Mouse (Mus musculus) bone marrow macrophage, adult 2 months (primary cell): ENCODE data around the gene Klhl33.
"Not testable (repeated sequence)": the region's sequence is repeated elsewhere in the genome, so short reads cannot be mapped to it uniquely, and the experiment has no call there.

ENCODE experiments used
- CTCF ChIP-seq: IDR thresholded peaks from 2 replicates; pipeline ENCODE4 v1.5.1; 2012; ENCODE audit warnings: low read depth, mild to moderate bottlenecking, low read length, moderate library complexity
- POLR2A ChIP-seq: IDR thresholded peaks from 2 replicates; pipeline ENCODE4 v1.6.1; 2012; ENCODE audit warnings: mild to moderate bottlenecking, low read depth, low read length, borderline replicate concordance

DNA sequence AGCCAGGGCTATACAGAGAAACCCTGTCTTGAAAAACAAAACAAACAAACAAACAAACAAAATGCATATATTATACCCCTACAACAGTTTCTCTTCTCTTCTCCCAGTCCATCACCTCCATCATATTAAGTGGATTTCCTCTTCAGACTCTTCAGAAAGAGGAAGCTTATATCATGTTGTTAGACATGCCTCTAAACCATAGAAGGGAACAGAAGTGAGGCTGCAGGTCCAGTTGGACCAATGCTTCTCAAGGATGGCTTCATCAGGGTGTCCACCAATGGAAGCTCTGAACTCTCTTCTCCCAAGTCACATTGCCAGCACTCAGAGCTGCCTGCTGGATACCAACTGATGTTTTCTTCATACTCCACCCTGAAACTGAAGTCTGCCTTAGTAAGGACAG, 8.0 kb upstream of the Klhl33 start:
- TF ChIP-seq CTCF, POLR2A: not testable (repeated sequence)
